Mouse (Mus musculus) MEL (cell line): ENCODE results near the gene Ssmem1. TPM values are rescaled to one million over a fixed set of nuclear protein-coding genes. Genes with fewer than 3 reads are reported as not detected.
A peak's percentile ranks its signal among the peaks of the same experiment; 100 is the strongest.

Source experiments
- DNase-seq: peaks from one replicate; pipeline ENCODE4 v3.0.0; 2011; ENCODE audit warnings: low read depth, low spot score
- H3K27ac ChIP-seq: 2 replicates; pipeline ENCODE4 v1.5.1; 2012; ENCODE audit warnings: low read depth, mild to moderate bottlenecking, control low read depth, low read length, moderate library complexity; ENCODE audit not compliant: control insufficient read depth
- H3K27me3 ChIP-seq, 2 experiments: fragments of 150-350 bp in 1 of 2; sonication (generic) in 1 of 2; 2 replicates each; pipeline ENCODE4 v1.6.1; 2012; ENCODE audit warnings: low read length in 2 of 2, mild to moderate bottlenecking in 2 of 2, improper control_type of control experiment in 1 of 2, moderate library complexity in 1 of 2; ENCODE audit not compliant: insufficient read depth in 2 of 2, control insufficient read depth in 1 of 2
- H3K36me3 ChIP-seq, 2 experiments: 2 replicates each; pipeline ENCODE4 v1.6.1; 2012 to 2014; ENCODE audit warnings: low read length in 2 of 2, improper control_type of control experiment in 1 of 2, inconsistent platforms in 1 of 2, mild to moderate bottlenecking in 1 of 2; ENCODE audit not compliant: insufficient read depth in 2 of 2, control insufficient read depth in 1 of 2
- H3K4me1 ChIP-seq, 2 experiments: fragments of 150-350 bp in 1 of 2; sonication (generic) in 1 of 2; 2 replicates each; pipeline ENCODE4 v1.6.1; 2012; ENCODE audit warnings: low read length in 2 of 2, improper control_type of control experiment in 1 of 2, mild to moderate bottlenecking in 1 of 2; ENCODE audit not compliant: insufficient read depth in 2 of 2, control insufficient read depth in 1 of 2
- H3K4me3 ChIP-seq, 2 experiments: fragments of 150-350 bp in 1 of 2; sonication (generic) in 1 of 2; 2 replicates each; pipeline ENCODE4 v1.5.1; 2012; ENCODE audit warnings: low read depth in 2 of 2, low read length in 2 of 2, mild to moderate bottlenecking in 2 of 2, moderate library complexity in 2 of 2, control low read depth in 1 of 2, improper control_type of control experiment in 1 of 2; ENCODE audit not compliant: control insufficient read depth in 1 of 2, insufficient read depth in 1 of 2
- H3K79me2 ChIP-seq: 2 replicates; pipeline ENCODE4 v1.6.1; 2012; ENCODE audit warnings: mild to moderate bottlenecking, low read length, moderate library complexity; ENCODE audit not compliant: control insufficient read depth, poor library complexity, insufficient read depth
- H3K9ac ChIP-seq: 2 replicates; pipeline ENCODE4 v1.6.1; 2012; ENCODE audit warnings: low read depth, mild to moderate bottlenecking, control low read depth, low read length, moderate library complexity; ENCODE audit not compliant: control insufficient read depth, poor library complexity, severe bottlenecking
- H3K9me3 ChIP-seq: fragments of 150-350 bp; sonication (generic); replicated peaks from 2 replicates; pipeline ENCODE4 v1.6.1; 2012; ENCODE audit warnings: mild to moderate bottlenecking, low read length, improper control_type of control experiment, moderate library complexity; ENCODE audit not compliant: insufficient read depth
- CHD1 ChIP-seq: IDR thresholded peaks from 2 replicates; pipeline ENCODE4 v1.6.1; 2012; ENCODE audit warnings: low read depth, mild to moderate bottlenecking, inconsistent platforms, low read length, improper control_type of control experiment
- CHD2 ChIP-seq: IDR thresholded peaks from 2 replicates; pipeline ENCODE4 v1.6.1; 2011; ENCODE audit warnings: low read length, improper control_type of control experiment
- ELF1 ChIP-seq: IDR thresholded peaks from 2 replicates; pipeline ENCODE4 v1.6.1; 2014; ENCODE audit warnings: low read depth, mild to moderate bottlenecking, inconsistent platforms, low read length, improper control_type of control experiment, moderate library complexity
- GABPA ChIP-seq: IDR thresholded peaks from 2 replicates; pipeline ENCODE4 v1.6.1; 2012; ENCODE audit warnings: low read depth, mild to moderate bottlenecking, inconsistent platforms, low read length, improper control_type of control experiment, moderate library complexity
- GATA1 ChIP-seq: IDR thresholded peaks from 2 replicates; pipeline ENCODE4 v1.6.1; 2011; ENCODE audit warnings: low read depth, low read length, improper control_type of control experiment
- HCFC1 ChIP-seq: IDR thresholded peaks from 2 replicates; pipeline ENCODE4 v1.6.1; 2012; ENCODE audit warnings: low read depth, mild to moderate bottlenecking, inconsistent platforms, low read length, improper control_type of control experiment, moderate library complexity
- JUND ChIP-seq: IDR thresholded peaks from 2 replicates; pipeline ENCODE4 v1.6.1; 2011; ENCODE audit warnings: low read depth, mild to moderate bottlenecking, improper control_type of control experiment, low read length
- MAFK ChIP-seq: IDR thresholded peaks from 2 replicates; pipeline ENCODE4 v1.6.1; 2011; ENCODE audit warnings: low read depth, mild to moderate bottlenecking, low read length, improper control_type of control experiment, borderline replicate concordance
- MAX ChIP-seq: IDR thresholded peaks from 2 replicates; pipeline ENCODE4 v1.6.1; 2011; ENCODE audit warnings: low read length, improper control_type of control experiment
- MEF2A ChIP-seq: IDR thresholded peaks from 2 replicates; pipeline ENCODE4 v1.6.1; 2014; ENCODE audit warnings: low read depth, mild to moderate bottlenecking, inconsistent platforms, low read length, improper control_type of control experiment; ENCODE audit not compliant: poor library complexity, insufficient replicate concordance, severe bottlenecking; ENCODE audit errors: extremely low read depth
- MXI1 ChIP-seq: IDR thresholded peaks from 2 replicates; pipeline ENCODE4 v1.6.1; 2011; ENCODE audit warnings: mild to moderate bottlenecking, low read depth, low read length, improper control_type of control experiment
- MYB ChIP-seq: IDR thresholded peaks from 2 replicates; pipeline ENCODE4 v1.6.1; 2011; ENCODE audit warnings: mild to moderate bottlenecking, low read depth, low read length, improper control_type of control experiment
- MYC ChIP-seq: IDR thresholded peaks from 2 replicates; pipeline ENCODE4 v1.6.1; 2011; ENCODE audit warnings: low read depth, mild to moderate bottlenecking, low read length, improper control_type of control experiment, moderate library complexity
- NELFE ChIP-seq: IDR thresholded peaks from 2 replicates; pipeline ENCODE4 v1.6.1; 2011; ENCODE audit warnings: low read depth, low read length, improper control_type of control experiment
- NRF1 ChIP-seq: IDR thresholded peaks from 2 replicates; pipeline ENCODE4 v1.6.1; 2014; ENCODE audit warnings: low read depth, mild to moderate bottlenecking, inconsistent platforms, low read length, improper control_type of control experiment, moderate library complexity; ENCODE audit not compliant: poor library complexity, insufficient read depth, severe bottlenecking
- POLR2A ChIP-seq, 2 experiments: IDR thresholded peaks; 2 replicates each; pipeline ENCODE4 v1.6.1; 2011 to 2012; ENCODE audit warnings: low read length in 2 of 2, mild to moderate bottlenecking in 2 of 2, control low read depth in 1 of 2, improper control_type of control experiment in 1 of 2, low read depth in 1 of 2, moderate library complexity in 1 of 2; ENCODE audit not compliant: control insufficient read depth in 1 of 2, insufficient read depth in 1 of 2, poor library complexity in 1 of 2
- POLR2AphosphoS2 ChIP-seq: IDR thresholded peaks from 2 replicates; pipeline ENCODE4 v1.6.1; 2011; ENCODE audit warnings: low read length, improper control_type of control experiment
- SIN3A ChIP-seq: IDR thresholded peaks from 2 replicates; pipeline ENCODE4 v1.6.1; 2012; ENCODE audit warnings: low read length, improper control_type of control experiment, inconsistent platforms
- TBP ChIP-seq: IDR thresholded peaks from 2 replicates; pipeline ENCODE4 v1.8.0; 2011; ENCODE audit warnings: low read depth, low read length, improper control_type of control experiment
- TCF12 ChIP-seq: IDR thresholded peaks from 2 replicates; pipeline ENCODE4 v1.6.1; 2014; ENCODE audit warnings: low read depth, mild to moderate bottlenecking, inconsistent platforms, low read length, improper control_type of control experiment, moderate library complexity
- USF1 ChIP-seq: IDR thresholded peaks from 2 replicates; pipeline ENCODE4 v1.6.1; 2014; ENCODE audit warnings: low read depth, mild to moderate bottlenecking, inconsistent platforms, low read length, improper control_type of control experiment, moderate library complexity
- ZC3H11A ChIP-seq: IDR thresholded peaks from 2 replicates; pipeline ENCODE4 v1.6.1; 2012; ENCODE audit warnings: low read depth, mild to moderate bottlenecking, inconsistent platforms, low read length, improper control_type of control experiment
- ZKSCAN1 ChIP-seq: IDR thresholded peaks from 2 replicates; pipeline ENCODE4 v1.6.1; 2012; ENCODE audit warnings: low read depth, mild to moderate bottlenecking, inconsistent platforms, low read length, improper control_type of control experiment, moderate library complexity
- ZMIZ1 ChIP-seq: IDR thresholded peaks from 2 replicates; pipeline ENCODE4 v1.6.1; 2012; ENCODE audit warnings: low read depth, mild to moderate bottlenecking, inconsistent platforms, low read length, improper control_type of control experiment, moderate library complexity
- polyA plus RNA-seq, 2 experiments: library from polyadenylated mRNA; stranded (reverse) in 1 of 2; unstranded in 1 of 2; fragments of >175 nt in 1 of 2; fragments of >200 nt in 1 of 2; gene quantifications; 2 replicates each; pipeline versions ENCODE4 v1.2.1 to v1.2.4; 2012; ENCODE audit warnings: low replicate concordance in 2 of 2, low read depth in 1 of 2; ENCODE audit not compliant: insufficient read length in 2 of 2, insufficient read depth in 1 of 2, missing spikeins in 1 of 2
- total RNA-seq: library from RNA; depleted of rRNA; stranded (reverse); fragments of 300-350 nt; gene quantifications from 2 replicates; pipeline ENCODE4 v1.2.3, GENCODE M21; 2012

The Ssmem1 gene
- total and polyA plus RNA-seq, 3 experiments: 0.08 to 0.13 TPM; not detected in 1

DNA sequence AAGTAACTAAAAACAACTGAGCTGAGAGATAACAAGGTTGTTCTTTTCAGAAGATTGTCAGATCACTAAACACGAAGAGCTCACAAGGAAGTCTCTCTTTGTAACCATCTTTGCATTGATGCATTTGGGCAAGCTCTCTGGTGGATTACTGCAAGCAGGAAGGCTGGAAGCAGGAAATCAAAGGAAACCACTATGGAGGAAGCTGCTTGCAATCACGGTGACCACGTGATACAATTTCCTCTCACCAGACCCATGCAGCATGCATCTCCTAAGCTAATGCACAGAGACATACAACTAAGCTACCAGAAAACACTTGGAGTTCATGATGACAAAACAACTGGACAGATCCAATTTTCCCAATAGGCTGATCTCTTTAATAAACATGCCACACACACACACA lies 10.6 kb upstream of the Ssmem1 start:
- H3K79me2 ChIP-seq: peaks cover 2% of the 10 kb centered on the region; the same call in 1 of the 2 replicates
- no peak overlapping the region for H3K27ac ChIP-seq
- no peak for DNase-seq
- no peak overlapping the region for H3K9ac ChIP-seq
- no peak overlapping the region for H3K4me3 ChIP-seq
- no peaks in the 10 kb centered on the region for H3K27me3 ChIP-seq
- H3K36me3 ChIP-seq: peaks cover 9 to 53% of the 10 kb centered on the region in 2 experiments
- TF ChIP-seq CHD2: no peak
- no peak for TF ChIP-seq JUND
- TF ChIP-seq TBP: no peak
- no peak for TF ChIP-seq HCFC1
- TF ChIP-seq NRF1: no peak
- no peak for TF ChIP-seq POLR2AphosphoS2
- no peaks in the 10 kb centered on the region for H3K9me3 ChIP-seq
- peaks cover 0 to 2% of the 10 kb centered on the region in 2 experiments; a peak in 2 of 4 replicates for H3K4me1 ChIP-seq

DNA sequence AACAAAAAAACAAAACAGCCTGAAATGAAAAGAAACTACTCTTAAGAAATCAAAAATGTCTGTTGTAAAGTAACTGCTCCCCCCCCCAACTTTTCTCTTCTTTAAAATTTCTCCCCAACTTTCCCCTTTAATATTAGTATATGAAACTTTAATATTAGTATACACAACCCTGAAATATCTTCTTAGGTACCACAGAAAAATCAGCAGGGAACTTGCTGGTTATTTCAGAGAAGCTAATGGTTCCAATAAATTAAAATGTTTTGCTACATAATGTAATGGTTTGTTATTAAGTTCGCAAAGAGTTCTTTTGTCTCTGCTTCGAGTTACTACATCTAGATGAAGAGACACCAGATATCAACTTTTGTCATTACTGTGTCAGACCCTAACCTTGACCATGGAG lies 825 bp upstream of the Ssmem1 start:
- Histone ChIP-seq H3K79me2 (peaks cover 9% of the 10 kb centered on the region), H3K9ac (peak overlapping the region; percentile 89), H3K27ac (peak overlapping the region; percentile 92), H3K4me3 (peak overlapping the region; percentile 56 to 80), H3K9me3 (no peaks in the 10 kb centered on the region), H3K36me3 (peaks cover 0 to 26% of the 10 kb centered on the region in 2 experiments; a peak in 3 of 4 replicates), H3K27me3 (no peaks in the 10 kb centered on the region), H3K4me1 (peaks cover 5 to 11% of the 10 kb centered on the region in 2 experiments; a peak in 3 of 4 replicates)
- DNase-seq: peak; percentile 25
- peak; percentile 87; the same call in 1 of the 2 replicates for TF ChIP-seq CHD1
- no peak for TF ChIP-seq MEF2A

- H3K4me1 ChIP-seq: peaks cover 5 to 11% of the 10 kb centered on the region in 2 experiments; a peak in 3 of 4 replicates
- peak overlapping the region; percentile 25 to 27 for H3K4me3 ChIP-seq
- peaks cover 0 to 2% of the 10 kb centered on the region in 2 experiments; a peak in 3 of 4 replicates for H3K27me3 ChIP-seq
- peak overlapping the region; percentile 68 for H3K9ac ChIP-seq
- H3K36me3 ChIP-seq: peaks cover 0 to 24% of the 10 kb centered on the region in 2 experiments; a peak in 3 of 4 replicates
- DNase-seq: no peak
- H3K27ac ChIP-seq: peak overlapping the region; percentile 77
- H3K9me3 ChIP-seq: no peaks in the 10 kb centered on the region
- TF ChIP-seq CHD1 (no peak), GATA1 (no peak), ZKSCAN1 (no peak), MAFK (no peak), MYB (no peak), SIN3A (no peak), NRF1 (no peak), POLR2A (IDR thresholded peaks at IDR 0.05; ENCODE audit: control insufficient read depth in 1 of 2, insufficient read depth in 1 of 2, low read depth in 1 of 2, low read length in 2 of 2, poor library complexity in 1 of 2) (no peak), MYC (no peak), ZMIZ1 (no peak), MXI1 (no peak), JUND (no peak), GABPA (no peak), ZC3H11A (no peak), ELF1 (no peak), NELFE (no peak), USF1 (no peak), HCFC1 (no peak), MAX (no peak), TCF12 (no peak)
- peaks cover 9% of the 10 kb centered on the region for H3K79me2 ChIP-seq
These were observed 642 bp downstream of the Ssmem1 start for GRCm38 (mm10) chr6:30510291-30510690.
